Mouse (Mus musculus): Measurements from ENCODE around the gene Aph1c.

- no peak for TF ChIP-seq CTCF (IDR thresholded peaks at IDR 0.05; ENCODE audit: extremely low read depth, insufficient read length, insufficient replicate concordance, low read depth, low read length)
- TF ChIP-seq POLR2A (IDR thresholded peaks at IDR 0.05; ENCODE audit: low read depth, low read length) = no peak
These were observed 46.7 kb downstream of the Aph1c start for GRCm38 (mm10) chr9:66787821-66788220.

Measured in small intestine, adult 2 months (tissue).